In genomic region chr6:34780231-34780942, GRCm38 (mm10) we compare ENCODE assay signal across 8 mouse cellular contexts. TPM values are rescaled to one million over a fixed set of nuclear protein-coding genes. Genes with fewer than 3 reads are reported as not detected.
DNase-seq lines count a peak whose midpoint lies in the region; ATAC-seq and TF ChIP-seq lines count a peak whose summit lies in the region.

Agbl3 (plus strand) TSS chr6:34780432.

- H3K27ac ChIP-seq in bone marrow macrophage, adult 2 months (ENCODE audit: insufficient read depth, low read depth, low read length), result peak within 1 kb of the TSS; percentile 86
- peak within 1 kb of the TSS; percentile 97 for H3K27ac ChIP-seq in embryonic fibroblast, embryonic 13.5 days (ENCODE audit: insufficient read depth, low read length)
- H3K27ac ChIP-seq in kidney, embryonic 14.5 days (ENCODE audit: low read depth, low read length), result peak within 1 kb of the TSS; percentile 91
- peak within 1 kb of the TSS; percentile 97 for H3K27ac ChIP-seq in limb, embryonic 15.5 days

- no peaks in the 10 kb centered on the region for H3K9me3 ChIP-seq in kidney, embryonic 14.5 days (ENCODE audit: control insufficient read depth, low read length)
- no peaks in the 10 kb centered on the region for H3K9me3 ChIP-seq in limb, embryonic 15.5 days

- peak; percentile 96 for DNase-seq in 416B (ENCODE audit: low read depth)
- DNase-seq in heart, adult 9 months (ENCODE audit: low spot score in 2 of 2), result peak; percentile 90 to 95
- DNase-seq in monocyte, adult 2 months (ENCODE audit: low read depth in 1 of 2, low spot score in 2 of 2), result peak; percentile 68 to 84
- peak; percentile 90 to 92 for DNase-seq in spleen, postnatal 36 days (ENCODE audit: low spot score in 2 of 2)

- H3K9ac ChIP-seq in kidney, embryonic 14.5 days (ENCODE audit: low read depth, low read length), result peak within 1 kb of the TSS; percentile 88
- peak within 1 kb of the TSS; percentile 85 for H3K9ac ChIP-seq in limb, embryonic 15.5 days

- WGBS in kidney, embryonic 14.5 days, result under 1% methylated on average over 46 of the region's 81 CpGs
- under 1% methylated on average over 81 of the region's 81 CpGs for WGBS in limb, embryonic 15.5 days

- H3K4me1 ChIP-seq in bone marrow macrophage, adult 2 months (ENCODE audit: control insufficient read depth, insufficient read depth, low read length), result peaks cover 6% of the 10 kb centered on the region; the same call in 1 of the 2 replicates
- no peaks in the 10 kb centered on the region for H3K4me1 ChIP-seq in embryonic fibroblast, embryonic 13.5 days (ENCODE audit: control insufficient read depth, insufficient read depth, low read length)
- H3K4me1 ChIP-seq in kidney, embryonic 14.5 days (ENCODE audit: control insufficient read depth, insufficient read depth, low read length), result no peaks in the 10 kb centered on the region
- H3K4me1 ChIP-seq in limb, embryonic 15.5 days, result peaks cover 5% of the 10 kb centered on the region

- H3K4me2 ChIP-seq in kidney, embryonic 14.5 days (replicated peaks; ENCODE audit: low read depth, low read length), result peak within 1 kb of the TSS; percentile 75
- peak within 1 kb of the TSS; percentile 63 for H3K4me2 ChIP-seq in limb, embryonic 15.5 days

- TF ChIP-seq POLR2A in bone marrow macrophage, adult 2 months (IDR thresholded peaks at IDR 0.05; ENCODE audit: borderline replicate concordance, low read depth, low read length), result no peak
- TF ChIP-seq POLR2A in embryonic fibroblast, embryonic 13.5 days (IDR thresholded peaks at IDR 0.05; ENCODE audit: low read depth, low read length), result peak; percentile 61

- TF ChIP-seq CTCF in bone marrow macrophage, adult 2 months (IDR thresholded peaks at IDR 0.05; ENCODE audit: low read depth, low read length), result no peak
- no peak for TF ChIP-seq CTCF in embryonic fibroblast, embryonic 13.5 days (IDR thresholded peaks at IDR 0.05; ENCODE audit: borderline replicate concordance, insufficient read depth, low read length)

- H3K4me3 ChIP-seq in bone marrow macrophage, adult 2 months (ENCODE audit: insufficient read depth, low read length), result peak within 1 kb of the TSS; percentile 75
- peak within 1 kb of the TSS; percentile 59 for H3K4me3 ChIP-seq in embryonic fibroblast, embryonic 13.5 days (ENCODE audit: insufficient read depth, low read length)
- peak within 1 kb of the TSS; percentile 67 for H3K4me3 ChIP-seq in kidney, embryonic 14.5 days (ENCODE audit: low read length)
- H3K4me3 ChIP-seq in limb, embryonic 15.5 days, result peak within 1 kb of the TSS; percentile 68

- no peaks in the 10 kb centered on the region for H3K36me3 ChIP-seq in kidney, embryonic 14.5 days (ENCODE audit: control insufficient read depth, insufficient read depth, low read length)
- H3K36me3 ChIP-seq in limb, embryonic 15.5 days, result peaks cover 3% of the 10 kb centered on the region; the same call in 1 of the 2 replicates

- no peaks in the 10 kb centered on the region for H3K27me3 ChIP-seq in kidney, embryonic 14.5 days (ENCODE audit: control insufficient read depth, insufficient read depth, low read length)
- H3K27me3 ChIP-seq in limb, embryonic 15.5 days, result no peaks in the 10 kb centered on the region

- peak; percentile 93 for ATAC-seq in kidney, embryonic 14.5 days (ENCODE audit: low FRiP score, low TSS enrichment)
- peak; percentile 85 for ATAC-seq in limb, embryonic 15.5 days (ENCODE audit: insufficient number of reproducible peaks, low FRiP score, low TSS enrichment, low read depth)

RNA-seq across cellular contexts. Expression of gene Agbl3, which starts in this region (rescaled TPM):
- polyA plus RNA-seq in bone marrow macrophage, adult 2 months (2012; ENCODE audit: insufficient read depth, insufficient read length, missing spikeins), result 3.3 and 4.6 TPM in 2 replicates
- 5.0 and 6.8 TPM in 2 replicates for polyA plus RNA-seq in embryonic fibroblast, embryonic 13.5 days (2011; ENCODE audit: insufficient read length, low read depth, missing spikeins)
- polyA plus RNA-seq in kidney, embryonic 14.5 days (2014; fragmentation: Nextera tagmentation; extraction: Ambion mirVana), result 6.2 and 10.7 TPM in 2 replicates
- 6.5 and 6.6 TPM in 2 replicates for polyA plus RNA-seq in limb, embryonic 15.5 days (2015; fragmentation: Nextera tagmentation; extraction: Ambion mirVana)

Comparison
In these comparisons a context has a peak if more than half of its experiments do, and no peak if none do; other contexts are left out.
1. Peak in every context shown above with its lines: DNase-seq, ATAC-seq, H3K4me3 ChIP-seq and H3K27ac ChIP-seq.